ENCODE assay signal across 8 mouse cellular contexts in genomic region chr4:133751521-133752448, GRCm38 (mm10). TPM values are rescaled to one million over a fixed set of nuclear protein-coding genes. Genes with fewer than 3 reads are reported as not detected.
DNase-seq lines count a peak whose midpoint lies in the region; ATAC-seq and TF ChIP-seq lines count a peak whose summit lies in the region.

No protein-coding gene starts in this region.

- peak overlapping the region; percentile 100 for H3K27ac ChIP-seq in limb, embryonic 15.5 days
- H3K27ac ChIP-seq in testis, adult 2 months (ENCODE audit: control insufficient read depth, insufficient read depth, low read depth, low read length), result peak overlapping the region; percentile 41

- under 1% methylated on average over 25 of the region's 31 CpGs for WGBS in limb, embryonic 15.5 days

- H3K4me3 ChIP-seq in limb, embryonic 15.5 days, result peak overlapping the region; percentile 98
- peak overlapping the region; percentile 82 for H3K4me3 ChIP-seq in testis, adult 2 months (ENCODE audit: control insufficient read depth, low read depth, low read length)

- DNase-seq in 416B (ENCODE audit: low read depth), result peak; percentile 92
- peak; percentile 74 for DNase-seq in embryo, embryonic 10 days (ENCODE audit: low spot score)
- DNase-seq in heart, adult 11 months, result peak; percentile 97
- DNase-seq in kidney, adult 11 months, result peak; percentile 55

- peak overlapping the region; percentile 100 for H3K9ac ChIP-seq in limb, embryonic 15.5 days

- no peak for TF ChIP-seq POLR2A in testis, adult 2 months (IDR thresholded peaks at IDR 0.05; ENCODE audit: control insufficient read depth, low read depth, low read length)

- peak overlapping the region; percentile 74 for H3K4me2 ChIP-seq in limb, embryonic 15.5 days

- peak; percentile 69 for ATAC-seq in activated CD4-positive, CD25-positive, alpha-beta regulatory T cell, adult 4 months
- ATAC-seq in limb, embryonic 15.5 days (ENCODE audit: insufficient number of reproducible peaks, low FRiP score, low TSS enrichment, low read depth), result no peak
- peak; percentile 61 for ATAC-seq in monocyte, adult 5-6 weeks (replicated peaks; ENCODE audit: insufficient number of reproducible peaks, low FRiP score, low TSS enrichment, poor library complexity, severe bottlenecking)

- H3K27me3 ChIP-seq in limb, embryonic 15.5 days, result no peaks in the 10 kb centered on the region
- no peaks in the 10 kb centered on the region for H3K27me3 ChIP-seq in testis, adult 2 months (ENCODE audit: control insufficient read depth, insufficient read depth, low read length)

- no peaks in the 10 kb centered on the region for H3K9me3 ChIP-seq in limb, embryonic 15.5 days

- peaks cover 7% of the 10 kb centered on the region; the same call in 1 of the 2 replicates for H3K36me3 ChIP-seq in limb, embryonic 15.5 days
- no peaks in the 10 kb centered on the region for H3K36me3 ChIP-seq in testis, adult 2 months (ENCODE audit: control insufficient read depth, insufficient read depth, low read length)

- TF ChIP-seq CTCF in testis, adult 2 months (IDR thresholded peaks at IDR 0.05; ENCODE audit: control insufficient read depth, insufficient read depth, insufficient replicate concordance, low read depth, low read length), result no peak

- H3K4me1 ChIP-seq in limb, embryonic 15.5 days, result peaks cover 44% of the 10 kb centered on the region
- peaks cover 19% of the 10 kb centered on the region for H3K4me1 ChIP-seq in testis, adult 2 months (ENCODE audit: control insufficient read depth, insufficient read depth, low read length)

RNA-seq across cellular contexts. Expression of gene Arid1a, which starts 4.8 kb away (rescaled TPM):
- 10 to 100 TPM; 58.4 to 79.1 TPM for polyA plus RNA-seq in activated CD4-positive, CD25-positive, alpha-beta regulatory T cell, adult 4 months (2017; shearing (Covaris generic))
- 21.7 and 24.2 TPM in 2 replicates for polyA plus RNA-seq in limb, embryonic 15.5 days (2015; fragmentation: Nextera tagmentation; extraction: Ambion mirVana)
- 30.6 to 80.8 TPM (median 34.0 TPM) in 3 replicates for total RNA-seq in monocyte, adult 5-6 weeks (2017)
- 33.9 and 36.4 TPM in 2 replicates for polyA plus RNA-seq in testis, adult 2 months (2012; rRNA removed)
